Mouse (Mus musculus): ENCODE data around the gene Mindy1. TPM values are rescaled to one million over a fixed set of nuclear protein-coding genes. Genes with fewer than 3 reads are reported as not detected.

The Mindy1 gene
- polyA plus RNA-seq, 1 experiment, result 67.0 TPM

DNA sequence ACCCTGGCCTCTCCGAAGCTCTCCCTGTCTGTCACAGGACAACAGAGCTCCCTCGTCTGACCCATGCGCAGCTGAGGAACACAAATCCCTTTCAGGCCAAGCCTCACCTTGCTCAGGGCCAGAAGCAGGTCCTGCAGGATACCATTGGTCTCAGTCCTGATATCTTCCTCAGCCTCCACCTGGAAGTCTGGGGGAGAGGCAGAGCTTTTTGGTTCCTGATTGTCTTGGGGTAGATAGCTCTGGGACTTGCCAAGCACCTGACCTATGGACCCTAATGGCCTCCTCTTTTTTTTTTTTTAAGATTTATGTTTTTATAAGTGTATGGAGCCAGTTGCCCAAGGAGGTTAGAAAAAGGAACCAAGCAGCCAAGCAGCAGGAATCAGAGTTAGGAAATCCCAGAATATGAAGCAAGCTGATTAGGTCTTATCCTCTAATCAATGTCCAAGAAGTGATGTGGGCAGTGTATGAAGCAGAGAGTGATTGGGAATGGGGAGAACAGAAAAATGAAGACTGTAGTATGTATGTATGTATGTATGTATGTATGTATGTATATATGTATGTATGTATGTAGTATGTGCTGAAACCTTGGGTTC, 20.2 kb downstream of the Mindy1 start:
- Histone ChIP-seq H3K4me3 (replicated peaks; ENCODE audit: control insufficient read depth, low read depth, low read length) (no peak overlapping the region), H3K4me1 (ENCODE audit: control insufficient read depth, insufficient read depth, low read length) (no peaks in the 10 kb centered on the region), H3K27ac (ENCODE audit: control insufficient read depth, insufficient read depth, low read depth, low read length, poor library complexity) (no peak overlapping the region)
- WGBS, result 99% methylated on average over 3 of the region's 3 CpGs
- no peak for TF ChIP-seq CTCF (IDR thresholded peaks at IDR 0.05; ENCODE audit: control insufficient read depth, insufficient read depth, low read length)
- TF ChIP-seq POLR2A (IDR thresholded peaks at IDR 0.05; ENCODE audit: borderline replicate concordance, control insufficient read depth, low read depth, low read length), result no peak

GRCm38 (mm10) chr3:95306244-95306643, 25.1 kb downstream of the Mindy1 start:
- WGBS, result 84% methylated on average over 4 of the region's 4 CpGs
- TF ChIP-seq POLR2A (IDR thresholded peaks at IDR 0.05; ENCODE audit: borderline replicate concordance, control insufficient read depth, low read depth, low read length) (no peak), CTCF (IDR thresholded peaks at IDR 0.05; ENCODE audit: control insufficient read depth, insufficient read depth, low read length) (no peak)
- Histone ChIP-seq H3K27ac (ENCODE audit: control insufficient read depth, insufficient read depth, low read depth, low read length, poor library complexity) (no peak overlapping the region), H3K4me1 (ENCODE audit: control insufficient read depth, insufficient read depth, low read length) (no peaks in the 10 kb centered on the region), H3K4me3 (replicated peaks; ENCODE audit: control insufficient read depth, low read depth, low read length) (no peak overlapping the region)

GRCm38 (mm10) chr3:95307100-95307499, 26.0 kb downstream of the Mindy1 start, which contains the start of gene Anxa9:
TSS of gene Anxa9 (minus strand) at chr3:95307176.
- TF ChIP-seq CTCF (IDR thresholded peaks at IDR 0.05; ENCODE audit: control insufficient read depth, insufficient read depth, low read length), result no peak
- TF ChIP-seq POLR2A (IDR thresholded peaks at IDR 0.05; ENCODE audit: borderline replicate concordance, control insufficient read depth, low read depth, low read length), result no peak
- Histone ChIP-seq H3K4me1 (ENCODE audit: control insufficient read depth, insufficient read depth, low read length) (no peaks in the 10 kb centered on the region; the same call in 1 of the 2 replicates), H3K27ac (ENCODE audit: control insufficient read depth, insufficient read depth, low read depth, low read length, poor library complexity) (no peak within 1 kb of the TSS), H3K4me3 (replicated peaks; ENCODE audit: control insufficient read depth, low read depth, low read length) (no peak within 1 kb of the TSS)
- 80% methylated on average over 7 of the region's 7 CpGs for WGBS

DNA sequence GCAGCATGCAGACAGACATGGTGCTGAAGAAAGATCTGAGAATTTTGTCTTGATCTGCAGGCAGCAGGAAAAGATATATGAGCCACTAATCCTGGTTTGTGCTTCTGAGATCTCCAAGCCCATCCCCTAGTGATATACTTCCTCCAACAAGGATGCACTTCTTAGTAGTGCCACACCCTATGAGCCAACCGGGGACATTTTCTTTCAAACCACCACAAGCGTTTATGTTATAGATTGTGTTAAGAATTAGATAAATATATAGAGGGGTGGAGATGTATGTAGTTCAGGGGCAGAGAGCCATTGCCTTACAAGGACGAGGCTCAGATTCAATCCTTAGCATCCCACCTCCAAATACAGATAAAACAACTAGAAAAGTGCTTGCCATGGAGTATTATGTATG, 29.4 kb downstream of the Mindy1 start:
- 46% methylated on average over 3 of the region's 3 CpGs for WGBS
- TF ChIP-seq CTCF (IDR thresholded peaks at IDR 0.05; ENCODE audit: control insufficient read depth, insufficient read depth, low read length), result no peak
- TF ChIP-seq POLR2A (IDR thresholded peaks at IDR 0.05; ENCODE audit: borderline replicate concordance, control insufficient read depth, low read depth, low read length), result no peak
- Histone ChIP-seq H3K4me3 (replicated peaks; ENCODE audit: control insufficient read depth, low read depth, low read length) (no peak overlapping the region), H3K27ac (ENCODE audit: control insufficient read depth, insufficient read depth, low read depth, low read length, poor library complexity) (no peak overlapping the region), H3K4me1 (ENCODE audit: control insufficient read depth, insufficient read depth, low read length) (peaks cover 5% of the 10 kb centered on the region; the same call in 1 of the 2 replicates)

DNA sequence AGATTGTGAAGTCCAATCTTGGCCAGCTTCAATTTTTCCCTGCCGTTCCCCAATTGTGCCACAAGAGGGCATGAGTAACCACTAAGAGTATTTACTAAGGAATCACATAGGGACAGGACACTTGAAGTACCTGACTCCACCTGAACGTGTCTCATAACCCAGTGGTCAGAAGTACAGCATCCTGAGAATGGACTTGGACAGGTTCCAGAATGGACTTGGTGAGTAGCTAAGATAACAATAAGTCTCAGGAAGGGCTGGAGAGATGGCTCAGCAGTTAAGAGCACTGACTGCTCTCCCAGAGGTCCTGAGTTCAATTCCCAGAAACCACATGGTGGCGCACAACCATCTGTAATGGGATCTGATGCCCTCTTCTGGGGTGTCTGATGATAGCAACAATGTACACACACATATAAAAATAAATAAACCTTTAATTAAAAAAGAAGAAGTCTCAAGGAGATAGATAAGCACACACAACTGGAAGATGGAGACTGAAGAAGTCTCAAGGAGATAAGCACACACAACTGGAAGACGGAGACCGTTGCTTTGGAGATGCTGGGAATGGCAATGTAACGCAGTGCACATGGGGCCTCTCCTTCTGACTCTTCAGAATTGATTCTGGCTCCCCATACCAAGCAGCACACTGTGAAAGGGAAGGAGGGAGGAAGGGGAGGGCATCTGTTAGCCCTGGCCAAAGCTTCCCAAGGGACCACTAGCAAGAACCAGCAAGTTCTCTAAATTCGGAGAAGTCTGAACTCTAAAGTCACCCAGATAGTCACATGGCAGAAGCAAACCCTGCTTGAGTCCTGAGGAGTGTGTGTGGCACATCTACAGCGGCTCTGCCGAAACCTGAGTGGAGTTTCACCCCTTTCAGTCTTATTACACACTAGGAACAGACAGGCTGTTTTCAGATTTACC, 30.1 kb downstream of the Mindy1 start:
- TF ChIP-seq POLR2A (IDR thresholded peaks at IDR 0.05; ENCODE audit: borderline replicate concordance, control insufficient read depth, low read depth, low read length), result no peak
- TF ChIP-seq CTCF (IDR thresholded peaks at IDR 0.05; ENCODE audit: control insufficient read depth, insufficient read depth, low read length), result 0 out of 2 replicates have a peak, but pooled peaks have one; percentile 11
- 23% methylated on average over 9 of the region's 9 CpGs for WGBS
- no peak overlapping the region for H3K27ac ChIP-seq (ENCODE audit: control insufficient read depth, insufficient read depth, low read depth, low read length, poor library complexity)
- no peak overlapping the region for H3K4me3 ChIP-seq (replicated peaks; ENCODE audit: control insufficient read depth, low read depth, low read length)
- peaks cover 5% of the 10 kb centered on the region; the same call in 1 of the 2 replicates for H3K4me1 ChIP-seq (ENCODE audit: control insufficient read depth, insufficient read depth, low read length)

DNA sequence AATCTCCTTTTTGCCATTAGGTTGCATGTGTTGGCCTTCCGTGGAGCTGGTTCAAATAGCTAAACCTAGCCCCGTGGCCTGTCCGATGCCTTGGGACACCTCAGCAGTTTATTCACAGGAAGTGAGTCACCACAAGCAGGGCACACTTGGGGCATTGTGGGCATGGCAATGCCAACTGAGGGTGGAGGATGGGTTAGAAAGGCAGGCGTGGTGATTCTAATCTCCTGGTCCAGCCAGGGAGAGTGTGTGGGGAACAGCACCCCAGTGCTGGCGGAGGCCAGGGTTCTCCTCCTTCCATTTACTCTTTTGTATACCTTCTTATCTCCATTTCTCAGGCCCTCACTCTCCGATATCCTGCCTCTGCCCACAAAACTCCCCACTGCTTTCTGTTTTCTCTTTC, 31.5 kb downstream of the Mindy1 start:
- TF ChIP-seq CTCF (IDR thresholded peaks at IDR 0.05; ENCODE audit: control insufficient read depth, insufficient read depth, low read length), result no peak
- no peak for TF ChIP-seq POLR2A (IDR thresholded peaks at IDR 0.05; ENCODE audit: borderline replicate concordance, control insufficient read depth, low read depth, low read length)
- Histone ChIP-seq H3K27ac (ENCODE audit: control insufficient read depth, insufficient read depth, low read depth, low read length, poor library complexity) (peak overlapping the region; percentile 51), H3K4me1 (ENCODE audit: control insufficient read depth, insufficient read depth, low read length) (peaks cover 8% of the 10 kb centered on the region; the same call in 1 of the 2 replicates), H3K4me3 (replicated peaks; ENCODE audit: control insufficient read depth, low read depth, low read length) (no peak overlapping the region)
- WGBS, result 3% methylated on average over 6 of the region's 6 CpGs

DNA sequence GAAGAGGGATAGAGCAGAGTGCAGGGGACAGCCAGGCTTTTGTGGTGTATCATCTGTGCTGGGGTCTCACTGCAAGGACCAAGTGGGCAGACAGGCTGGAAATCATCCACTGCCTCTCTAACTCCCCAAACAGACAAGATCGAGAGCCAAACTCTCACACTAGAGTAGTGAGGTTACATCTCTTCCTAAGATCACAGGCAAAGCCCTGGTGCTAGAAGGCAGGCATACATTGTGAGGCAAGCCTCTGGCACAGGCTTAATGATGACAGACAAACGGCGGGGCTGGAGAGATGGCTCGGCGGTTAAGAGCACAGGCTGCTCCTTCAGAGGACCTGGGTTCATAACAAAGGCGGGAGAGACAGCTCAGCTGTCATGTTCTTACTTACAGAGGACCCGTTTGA, 32.3 kb downstream of the Mindy1 start:
- no peak overlapping the region for H3K4me3 ChIP-seq (replicated peaks; ENCODE audit: control insufficient read depth, low read depth, low read length)
- 15% methylated on average over 7 of the region's 7 CpGs for WGBS
- TF ChIP-seq CTCF (IDR thresholded peaks at IDR 0.05; ENCODE audit: control insufficient read depth, insufficient read depth, low read length) (no peak), POLR2A (IDR thresholded peaks at IDR 0.05; ENCODE audit: borderline replicate concordance, control insufficient read depth, low read depth, low read length) (no peak)
- peak overlapping the region; percentile 81 for H3K27ac ChIP-seq (ENCODE audit: control insufficient read depth, insufficient read depth, low read depth, low read length, poor library complexity)
- peaks cover 8% of the 10 kb centered on the region; the same call in 1 of the 2 replicates for H3K4me1 ChIP-seq (ENCODE audit: control insufficient read depth, insufficient read depth, low read length)

- no peak for TF ChIP-seq CTCF (IDR thresholded peaks at IDR 0.05; ENCODE audit: control insufficient read depth, insufficient read depth, low read length)
- TF ChIP-seq POLR2A (IDR thresholded peaks at IDR 0.05; ENCODE audit: borderline replicate concordance, control insufficient read depth, low read depth, low read length), result no peak
- H3K4me1 ChIP-seq (ENCODE audit: control insufficient read depth, insufficient read depth, low read length), result peaks cover 10% of the 10 kb centered on the region; the same call in 1 of the 2 replicates
- no peak overlapping the region; the same call in 1 of the 2 replicates for H3K27ac ChIP-seq (ENCODE audit: control insufficient read depth, insufficient read depth, low read depth, low read length, poor library complexity)
- WGBS, result 47% methylated on average over 6 of the region's 6 CpGs
- no peak overlapping the region for H3K4me3 ChIP-seq (replicated peaks; ENCODE audit: control insufficient read depth, low read depth, low read length)
These were observed 32.9 kb downstream of the Mindy1 start for GRCm38 (mm10) chr3:95314075-95314474.

Measured in bone marrow, adult 2 months (tissue).